Mouse (Mus musculus) megakaryocyte, embryonic 14.5 days (primary cell): ENCODE results near the gene Fgb.

Experiments used
- FLI1 ChIP-seq: IDR thresholded peaks from 2 replicates; pipeline ENCODE4 v1.6.1; 2012; ENCODE audit warnings: low read length, inconsistent platforms, mixed read lengths
- GATA1 ChIP-seq: IDR thresholded peaks from 3 replicates; pipeline ENCODE4 v1.6.1; 2012; ENCODE audit warnings: mixed read lengths, low read length, inconsistent platforms, borderline replicate concordance

DNA sequence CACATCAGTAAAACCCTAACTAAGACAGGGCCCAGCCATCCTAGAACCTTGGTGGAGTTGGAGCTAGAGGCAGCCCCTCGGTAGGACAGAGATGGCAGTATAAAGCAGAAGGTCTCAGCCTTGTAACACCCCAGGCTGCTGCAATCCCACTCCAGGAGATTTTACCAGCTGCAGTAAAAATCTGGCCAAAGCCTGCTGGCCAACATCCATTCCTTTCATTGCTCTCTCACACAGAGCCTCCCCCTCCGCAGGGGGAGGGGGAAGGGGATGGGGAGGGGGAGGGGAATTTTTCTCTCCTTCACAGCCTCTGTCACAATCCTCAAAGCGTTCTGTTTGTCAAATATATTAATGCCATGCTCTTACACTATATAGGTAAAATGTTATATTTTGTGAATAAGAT lies 26.9 kb upstream of the Fgb start:
- TF ChIP-seq GATA1 (no peak), FLI1 (no peak)
